8 mouse cellular contexts compared by ENCODE assay signal in the genomic region with DNA sequence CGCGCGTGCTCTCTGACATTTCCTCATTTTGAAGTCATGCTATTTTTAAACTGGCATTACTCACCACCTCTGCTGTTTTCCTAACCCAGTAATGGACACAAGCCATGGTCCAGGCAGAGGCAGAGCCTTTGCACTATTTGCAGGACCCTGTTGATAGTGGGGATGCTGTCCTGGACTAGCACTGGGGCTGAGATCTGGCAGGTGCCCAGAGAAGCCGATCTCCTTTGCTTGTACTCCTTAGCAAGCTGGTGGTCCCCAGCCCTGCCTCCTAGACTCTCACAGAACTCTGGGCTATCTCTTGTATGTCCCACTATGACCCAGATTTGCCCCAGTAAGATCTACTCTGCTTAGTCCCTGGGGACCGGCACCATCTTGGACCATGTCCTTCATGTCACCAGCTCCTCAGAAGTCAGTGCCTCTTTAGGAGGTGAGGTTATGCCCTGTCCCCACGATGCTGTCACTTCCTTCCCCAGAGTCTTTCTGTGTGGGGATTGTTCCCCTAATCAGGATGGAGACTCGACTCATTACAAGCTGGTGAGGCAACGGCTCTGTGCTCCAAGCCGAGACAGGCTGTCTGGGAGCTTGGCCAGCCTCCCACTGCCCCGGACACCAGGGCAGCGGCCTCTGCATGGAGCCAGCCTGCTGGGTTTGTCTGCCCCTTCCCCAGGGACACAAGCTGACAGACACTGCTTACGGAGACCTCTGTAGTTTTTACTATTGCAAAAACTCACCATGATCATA.
DNase-seq lines count a peak whose midpoint lies in the region; ATAC-seq and TF ChIP-seq lines count a peak whose summit lies in the region.
"Had no signal": no experiment of that assay in that cellular context is flagged by ENCODE, and none has a peak within 500 bp of the region (broad histone marks: within the 10 kb centered on the region; RNA-seq: fewer than 3 reads in every experiment).

No protein-coding gene starts in this region.

- no peak for TF ChIP-seq POLR2A in liver, adult 2 months (IDR thresholded peaks at IDR 0.05; ENCODE audit: extremely low read depth, insufficient read depth, low read length)

- no peak for TF ChIP-seq CTCF in liver, adult 2 months (IDR thresholded peaks at IDR 0.05; ENCODE audit: low read depth, low read length)

- H3K79me2 ChIP-seq in liver, adult 2 months (ENCODE audit: control insufficient read depth, insufficient read depth, low read length): no peaks in the 10 kb centered on the region

- no peaks in the 10 kb centered on the region for H3K36me3 ChIP-seq in liver, adult 2 months (ENCODE audit: control insufficient read depth, insufficient read depth, low read length)
- H3K36me3 ChIP-seq in liver, embryonic 11.5 days (ENCODE audit: control insufficient read depth, insufficient read depth, low read length): no peaks in the 10 kb centered on the region

- no peaks in the 10 kb centered on the region for H3K9me3 ChIP-seq in liver, embryonic 11.5 days (ENCODE audit: control insufficient read depth, low read length)

- no peak for ATAC-seq in liver, embryonic 11.5 days (replicated peaks; ENCODE audit: low FRiP score)
- ATAC-seq: intestine, postnatal 0 days had no signal

- H3K4me2 ChIP-seq in liver, embryonic 11.5 days: no peak overlapping the region

- no peaks in the 10 kb centered on the region for H3K27me3 ChIP-seq in liver, adult 2 months (ENCODE audit: control insufficient read depth, insufficient read depth, low read length)
- H3K27me3 ChIP-seq in liver, embryonic 11.5 days (replicated peaks; ENCODE audit: control insufficient read depth, insufficient read depth, low read length): no peaks in the 10 kb centered on the region

- H3K9ac ChIP-seq in liver, adult 2 months (ENCODE audit: low read depth, low read length): no peak overlapping the region
- no peak overlapping the region for H3K9ac ChIP-seq in liver, embryonic 11.5 days (ENCODE audit: low read depth, low read length)

- peaks cover 1% of the 10 kb centered on the region for H3K4me1 ChIP-seq in liver, adult 2 months (ENCODE audit: control insufficient read depth, insufficient read depth, low read length)
- H3K4me1 ChIP-seq in liver, embryonic 11.5 days (replicated peaks; ENCODE audit: control insufficient read depth, insufficient read depth, low read length): no peaks in the 10 kb centered on the region

- H3K27ac ChIP-seq in liver, adult 2 months (replicated peaks; ENCODE audit: insufficient read depth, low read depth, low read length): no peak overlapping the region; the same call in 1 of the 2 replicates
- no peak overlapping the region for H3K27ac ChIP-seq in liver, embryonic 11.5 days (ENCODE audit: low read depth, low read length)

- peak; percentile 14 for DNase-seq in liver, adult 2 months (ENCODE audit: extremely low read depth, low read depth, low spot score)
- DNase-seq in liver, embryonic 11.5 days (ENCODE audit: low spot score): no peak
- DNase-seq in cerebellum, adult 18-20 months: peak; percentile 39 to 52
- peak; percentile 43 to 57 for DNase-seq in heart, adult 9 months (ENCODE audit: low spot score in 2 of 2)
- peak; percentile 37 for DNase-seq in lung, postnatal 14 days
- no peak for DNase-seq in thymus, postnatal 10 days (ENCODE audit: low spot score in 2 of 2)
- no peak for DNase-seq in embryo, embryonic 10 days (ENCODE audit: low spot score)

- no peak overlapping the region for H3K4me3 ChIP-seq in liver, adult 2 months (ENCODE audit: insufficient read depth, low read depth, low read length)
- no peak overlapping the region for H3K4me3 ChIP-seq in liver, embryonic 11.5 days (ENCODE audit: low read depth, low read length)

- 51% methylated on average over 12 of the region's 12 CpGs for WGBS in liver, adult 2 months
- 62% methylated on average over 12 of the region's 12 CpGs for WGBS in liver, embryonic 11.5 days

Comparison
In these comparisons a context has a peak if more than half of its experiments do, and no peak if none do; other contexts are left out.
1. DNase-seq: peak in liver, adult 2 months (single experiment), cerebellum, adult 18-20 months (2 of 2), heart, adult 9 months (2 of 2) and lung, postnatal 14 days (single experiment); none in liver, embryonic 11.5 days (single experiment), thymus, postnatal 10 days (0 of 2) and embryo, embryonic 10 days (single experiment).